In genomic region chr10:37280150-37280820, GRCm38 (mm10) we compare ENCODE assay signal across 19 mouse cellular contexts.
DNase-seq lines count a peak whose midpoint lies in the region; ATAC-seq and TF ChIP-seq lines count a peak whose summit lies in the region.
"Had no signal": no experiment of that assay in that cellular context is flagged by ENCODE, and none has a peak within 500 bp of the region (broad histone marks: within the 10 kb centered on the region; RNA-seq: fewer than 3 reads in every experiment).

No protein-coding gene starts in this region.

- DNase-seq in heart, postnatal 36 days = no peak
- peak; percentile 43 for DNase-seq in MEL (ENCODE audit: low read depth, low spot score)
- no peak for DNase-seq in left cerebral cortex, postnatal 14 days (ENCODE audit: low spot score in 2 of 2)
- DNase-seq in gastrocnemius, postnatal 10 days = no peak
- DNase-seq: adrenal gland, adult 8-10 months; cerebellum, adult 9-10 months; gastrocnemius, postnatal 25 days; layer of hippocampus, postnatal 36 days; left cerebral cortex, postnatal 4 days; lung, adult 18-20 months; right cerebral cortex, postnatal 14 days; thymus, postnatal 36 days had no signal

- H3K9ac ChIP-seq in heart, embryonic 11.5 days (ENCODE audit: low read depth, low read length) = no peak overlapping the region
- H3K9ac ChIP-seq in MEL (ENCODE audit: control insufficient read depth, low read depth, low read length, poor library complexity, severe bottlenecking) = no peak overlapping the region
- H3K9ac ChIP-seq in liver, embryonic 15.5 days = no peak overlapping the region; the same call in 1 of the 2 replicates
- H3K9ac ChIP-seq: hindbrain, embryonic 14.5 days had no signal

- no peaks in the 10 kb centered on the region for H3K27me3 ChIP-seq in heart, embryonic 11.5 days (ENCODE audit: control insufficient read depth, insufficient read depth, low read length)
- no peaks in the 10 kb centered on the region for H3K27me3 ChIP-seq in MEL (ENCODE audit: control insufficient read depth in 1 of 2, insufficient read depth in 2 of 2, low read length in 2 of 2)
- H3K27me3 ChIP-seq in liver, embryonic 15.5 days = no peaks in the 10 kb centered on the region
- H3K27me3 ChIP-seq: CH12.LX had no signal

- H3K9me3 ChIP-seq in heart, embryonic 11.5 days (replicated peaks; ENCODE audit: control insufficient read depth, low read length) = no peaks in the 10 kb centered on the region
- H3K9me3 ChIP-seq in MEL (replicated peaks; ENCODE audit: insufficient read depth, low read length) = no peaks in the 10 kb centered on the region
- H3K9me3 ChIP-seq in liver, embryonic 15.5 days (replicated peaks) = no peaks in the 10 kb centered on the region

- intact Hi-C loops in heart, postnatal 36 days (cut with DNase I) = no loop called here
- intact Hi-C loops in left cerebral cortex, postnatal 14 days (cut with DNase I) = no loop called here

- ATAC-seq in heart, embryonic 11.5 days (replicated peaks; ENCODE audit: insufficient number of reproducible peaks, low FRiP score, low TSS enrichment) = peak; percentile 76; the same call in 1 of the 2 replicates
- ATAC-seq in erythroblast, adult 5-6 weeks (replicated peaks; ENCODE audit: low FRiP score, poor library complexity, severe bottlenecking) = peak; percentile 90
- ATAC-seq in liver, embryonic 15.5 days (ENCODE audit: insufficient read depth) = peak; percentile 89
- ATAC-seq: intestine, embryonic 16.5 days had no signal

- no peak for TF ChIP-seq CTCF in MEL (IDR thresholded peaks at IDR 0.05 in 2 of 3, conservative IDR thresholded peaks at IDR 0.05 in 1 of 3; ENCODE audit: control insufficient read depth in 1 of 3, insufficient read depth in 1 of 3, low read depth in 2 of 3, low read length in 3 of 3, poor library complexity in 1 of 3, severe bottlenecking in 1 of 3)

- no peaks in the 10 kb centered on the region for H3K36me3 ChIP-seq in heart, embryonic 11.5 days (ENCODE audit: control insufficient read depth, insufficient read depth, low read length)
- no peaks in the 10 kb centered on the region for H3K36me3 ChIP-seq in MEL (ENCODE audit: control insufficient read depth in 1 of 2, insufficient read depth in 2 of 2, low read length in 2 of 2)
- no peaks in the 10 kb centered on the region for H3K36me3 ChIP-seq in liver, embryonic 15.5 days (replicated peaks)

- H3K27ac ChIP-seq in heart, embryonic 11.5 days (ENCODE audit: low read depth, low read length) = peak overlapping the region; percentile 47
- H3K27ac ChIP-seq in MEL (ENCODE audit: control insufficient read depth, low read depth, low read length) = no peak overlapping the region
- peak overlapping the region; percentile 35; the same call in 1 of the 2 replicates for H3K27ac ChIP-seq in liver, embryonic 15.5 days (replicated peaks)
- H3K27ac ChIP-seq: hindbrain, embryonic 14.5 days had no signal

- no peak for TF ChIP-seq POLR2A in MEL (IDR thresholded peaks at IDR 0.05; ENCODE audit: control insufficient read depth in 1 of 2, insufficient read depth in 1 of 2, low read depth in 1 of 2, low read length in 2 of 2, poor library complexity in 1 of 2)

- TF ChIP-seq EP300 in MEL (IDR thresholded peaks at IDR 0.05; ENCODE audit: low read depth in 1 of 2, low read length in 2 of 2) = peak; percentile 44 to 71; a peak in 2 of 4 replicates

- no peaks in the 10 kb centered on the region for H3K79me2 ChIP-seq in MEL (ENCODE audit: control insufficient read depth, insufficient read depth, low read length, poor library complexity)

- WGBS in heart, embryonic 11.5 days (ENCODE audit: insufficient replicate concordance) = 27% methylated on average over 6 of the region's 6 CpGs
- WGBS in liver, embryonic 15.5 days (ENCODE audit: insufficient replicate concordance) = 25% methylated on average over 6 of the region's 6 CpGs

- peaks cover 4% of the 10 kb centered on the region for H3K4me1 ChIP-seq in heart, embryonic 11.5 days (ENCODE audit: control insufficient read depth, insufficient read depth, low read length)
- no peaks in the 10 kb centered on the region for H3K4me1 ChIP-seq in MEL (ENCODE audit: control insufficient read depth in 1 of 2, insufficient read depth in 2 of 2, low read length in 2 of 2)
- H3K4me1 ChIP-seq in liver, embryonic 15.5 days (replicated peaks) = peaks cover 25% of the 10 kb centered on the region

- no peak overlapping the region for H3K4me2 ChIP-seq in heart, embryonic 11.5 days
- H3K4me2 ChIP-seq in liver, embryonic 15.5 days = peak overlapping the region; percentile 21; the same call in 1 of the 2 replicates
- H3K4me2 ChIP-seq: hindbrain, embryonic 14.5 days; midbrain, embryonic 11.5 days had no signal

- no peak for TF ChIP-seq RAD21 in MEL (IDR thresholded peaks at IDR 0.05; ENCODE audit: low read depth, low read length)

- H3K4me3 ChIP-seq in heart, embryonic 11.5 days (ENCODE audit: low read depth, low read length) = no peak overlapping the region
- H3K4me3 ChIP-seq in MEL (ENCODE audit: control insufficient read depth in 1 of 2, insufficient read depth in 1 of 2, low read depth in 2 of 2, low read length in 2 of 2) = no peak overlapping the region
- H3K4me3 ChIP-seq in liver, embryonic 15.5 days (replicated peaks) = no peak overlapping the region

TF ChIP-seq in MEL, 35 proteins besides CTCF, POLR2A, EP300 and RAD21:
- TF ChIP-seq ZKSCAN1 (IDR thresholded peaks at IDR 0.05; ENCODE audit: low read depth, low read length) = no peak
- TF ChIP-seq ETS1 (IDR thresholded peaks at IDR 0.05; ENCODE audit: low read depth, low read length) = 0 out of 2 replicates have a peak, but pooled peaks have one; percentile 16
- TF ChIP-seq TCF12 (IDR thresholded peaks at IDR 0.05; ENCODE audit: low read depth, low read length) = peak; percentile 55; the same call in 1 of the 2 replicates
- TF ChIP-seq RCOR1 (IDR thresholded peaks at IDR 0.05; ENCODE audit: low read depth, low read length) = 0 out of 2 replicates have a peak, but pooled peaks have one; percentile 13
- TF ChIP-seq GATA1 (IDR thresholded peaks at IDR 0.05; ENCODE audit: low read depth, low read length) = peak; percentile 42; the same call in 1 of the 2 replicates
- TF ChIP-seq ZC3H11A (IDR thresholded peaks at IDR 0.05; ENCODE audit: low read depth, low read length) = no peak
- no peak for TF ChIP-seq TAL1 (IDR thresholded peaks at IDR 0.05; ENCODE audit: low read length)
TF ChIP-seq in MEL: peak in this region for 4.
